Mouse (Mus musculus): ENCODE measurements around the gene Zswim8. TPM values are rescaled to one million over a fixed set of nuclear protein-coding genes. Genes with fewer than 3 reads are reported as not detected.

Gene Zswim8
- total and polyA plus RNA-seq, 2 experiments, result 11.4 to 95.0 TPM

DNA sequence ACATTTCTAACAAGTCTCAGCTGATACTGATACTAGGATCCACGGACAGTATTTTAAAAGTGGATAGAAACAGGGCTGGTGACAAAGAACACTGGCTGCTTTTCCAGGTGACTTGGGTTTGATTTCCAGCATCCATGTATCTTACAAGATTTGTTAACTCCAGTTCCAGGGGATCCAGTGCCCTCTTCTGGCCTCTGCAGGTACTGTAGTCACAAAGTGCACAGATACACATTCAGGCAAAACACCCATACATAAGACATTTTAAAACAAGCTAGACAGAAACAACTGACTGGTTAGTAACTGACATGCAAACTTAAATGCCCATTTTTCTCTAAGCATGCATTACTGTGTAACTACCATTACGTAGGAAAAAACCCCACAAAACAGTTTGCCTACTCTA, 34.4 kb upstream of the Zswim8 start:
- 92% methylated on average over 2 of the region's 2 CpGs for WGBS
- H3K4me1 ChIP-seq (ENCODE audit: control insufficient read depth, insufficient read depth, low read length), result peaks cover 17% of the 10 kb centered on the region
- TF ChIP-seq CTCF (IDR thresholded peaks at IDR 0.05; ENCODE audit: low read depth, low read length), result peak; percentile 47
- TF ChIP-seq POLR2A (IDR thresholded peaks at IDR 0.05; ENCODE audit: extremely low read depth, insufficient read depth, low read length), result no peak
- no peak overlapping the region for H3K4me3 ChIP-seq (ENCODE audit: insufficient read depth, low read depth, low read length)
- H3K27ac ChIP-seq (replicated peaks; ENCODE audit: insufficient read depth, low read depth, low read length), result peak overlapping the region; percentile 82
- peaks cover 10% of the 10 kb centered on the region for H3K79me2 ChIP-seq (ENCODE audit: control insufficient read depth, insufficient read depth, low read length)
- no peaks in the 10 kb centered on the region for H3K27me3 ChIP-seq (ENCODE audit: control insufficient read depth, insufficient read depth, low read length)
- peaks cover 13% of the 10 kb centered on the region for H3K36me3 ChIP-seq (ENCODE audit: control insufficient read depth, insufficient read depth, low read length)
- DNase-seq (ENCODE audit: extremely low read depth, low read depth, low spot score), result peak; percentile 57
- no peak overlapping the region for H3K9ac ChIP-seq (ENCODE audit: low read depth, low read length)

DNA sequence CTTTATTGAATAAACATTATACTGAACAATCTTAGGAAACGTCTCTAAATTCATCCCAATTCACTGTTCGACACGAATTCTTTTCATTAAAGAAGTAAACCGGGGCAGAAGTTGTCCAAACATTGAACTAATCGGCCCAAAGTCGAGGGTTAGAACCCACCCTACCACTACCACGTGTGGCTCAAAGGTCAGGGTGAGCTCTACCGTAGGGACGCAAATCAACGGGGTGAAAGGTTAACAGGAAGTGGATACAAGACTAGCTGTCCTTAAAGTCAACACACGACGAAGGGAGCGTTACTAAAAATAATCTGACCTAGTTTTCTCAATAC, 33.7 kb upstream of the Zswim8 start:
- DNase-seq (ENCODE audit: extremely low read depth, low read depth, low spot score), result peak; percentile 98
- WGBS, result 3% methylated on average over 13 of the region's 13 CpGs
- Histone ChIP-seq H3K9ac (ENCODE audit: low read depth, low read length) (no peak overlapping the region), H3K79me2 (ENCODE audit: control insufficient read depth, insufficient read depth, low read length) (peaks cover 11% of the 10 kb centered on the region), H3K36me3 (ENCODE audit: control insufficient read depth, insufficient read depth, low read length) (peaks cover 18% of the 10 kb centered on the region), H3K4me3 (ENCODE audit: insufficient read depth, low read depth, low read length) (peak overlapping the region; percentile 12; the same call in 1 of the 2 replicates), H3K27ac (replicated peaks; ENCODE audit: insufficient read depth, low read depth, low read length) (0 out of 2 replicates have a peak overlapping the region, but pooled peaks have one; percentile 4), H3K27me3 (ENCODE audit: control insufficient read depth, insufficient read depth, low read length) (no peaks in the 10 kb centered on the region), H3K4me1 (ENCODE audit: control insufficient read depth, insufficient read depth, low read length) (peaks cover 23% of the 10 kb centered on the region)
- TF ChIP-seq POLR2A (IDR thresholded peaks at IDR 0.05; ENCODE audit: extremely low read depth, insufficient read depth, low read length) (no peak), CTCF (IDR thresholded peaks at IDR 0.05; ENCODE audit: low read depth, low read length) (no peak)

DNA sequence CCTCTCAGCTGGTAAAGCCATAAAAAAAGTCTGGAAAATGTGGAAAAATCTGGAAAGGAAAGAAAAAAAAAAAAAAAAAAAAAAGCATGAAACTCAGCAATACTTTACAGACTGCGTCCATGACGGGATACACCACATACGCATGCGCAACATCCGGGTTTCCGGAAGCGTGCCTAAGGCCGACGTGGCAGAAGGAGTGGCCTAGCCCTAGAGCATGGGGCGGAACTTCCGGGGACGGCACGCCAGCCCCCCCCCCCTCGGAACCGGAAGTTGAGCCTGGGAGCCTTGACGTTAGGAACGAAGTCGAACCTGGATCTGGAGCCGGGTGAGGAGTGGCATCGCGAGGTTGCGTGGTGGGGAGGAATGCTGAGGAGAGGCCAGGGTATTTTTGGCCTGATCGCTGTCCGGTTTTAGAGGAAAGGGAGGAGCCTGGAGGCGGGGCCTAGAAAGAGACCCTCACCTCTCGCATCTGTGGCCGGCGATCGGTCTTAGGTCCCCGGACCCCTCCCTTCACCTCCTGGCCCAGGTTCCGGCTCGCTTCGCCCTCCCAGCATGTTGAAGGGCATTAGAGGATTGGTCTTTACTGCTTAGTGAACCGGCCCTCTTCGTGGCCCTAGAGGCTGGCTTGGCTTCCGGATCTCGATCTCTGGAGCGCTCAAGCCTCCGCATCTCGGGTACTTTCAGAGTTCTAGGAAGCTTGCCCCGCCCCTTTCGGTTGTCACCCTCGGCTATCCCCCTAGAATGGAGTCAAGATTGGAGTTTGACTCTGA, 33.1 kb upstream of the Zswim8 start, which contains the start of gene Sec24c:
Sec24c (plus strand) TSS at position 245 of the 770 bp plus-strand sequence.
- peaks cover 16% of the 10 kb centered on the region for H3K79me2 ChIP-seq (ENCODE audit: control insufficient read depth, insufficient read depth, low read length)
- peak; percentile 94 for DNase-seq (ENCODE audit: extremely low read depth, low read depth, low spot score)
- no peaks in the 10 kb centered on the region for H3K27me3 ChIP-seq (ENCODE audit: control insufficient read depth, insufficient read depth, low read length)
- TF ChIP-seq CTCF (IDR thresholded peaks at IDR 0.05; ENCODE audit: low read depth, low read length) (no peak), POLR2A (IDR thresholded peaks at IDR 0.05; ENCODE audit: extremely low read depth, insufficient read depth, low read length) (peak; percentile 46; the same call in 1 of the 2 replicates)
- H3K4me3 ChIP-seq (ENCODE audit: insufficient read depth, low read depth, low read length), result peak within 1 kb of the TSS; percentile 87
- peak within 1 kb of the TSS; percentile 93 for H3K27ac ChIP-seq (replicated peaks; ENCODE audit: insufficient read depth, low read depth, low read length)
- peaks cover 23% of the 10 kb centered on the region for H3K36me3 ChIP-seq (ENCODE audit: control insufficient read depth, insufficient read depth, low read length)
- WGBS, result under 1% methylated on average over 43 of the region's 43 CpGs
- H3K9ac ChIP-seq (ENCODE audit: low read depth, low read length), result peak within 1 kb of the TSS; percentile 87
- peaks cover 24% of the 10 kb centered on the region for H3K4me1 ChIP-seq (ENCODE audit: control insufficient read depth, insufficient read depth, low read length)

DNA sequence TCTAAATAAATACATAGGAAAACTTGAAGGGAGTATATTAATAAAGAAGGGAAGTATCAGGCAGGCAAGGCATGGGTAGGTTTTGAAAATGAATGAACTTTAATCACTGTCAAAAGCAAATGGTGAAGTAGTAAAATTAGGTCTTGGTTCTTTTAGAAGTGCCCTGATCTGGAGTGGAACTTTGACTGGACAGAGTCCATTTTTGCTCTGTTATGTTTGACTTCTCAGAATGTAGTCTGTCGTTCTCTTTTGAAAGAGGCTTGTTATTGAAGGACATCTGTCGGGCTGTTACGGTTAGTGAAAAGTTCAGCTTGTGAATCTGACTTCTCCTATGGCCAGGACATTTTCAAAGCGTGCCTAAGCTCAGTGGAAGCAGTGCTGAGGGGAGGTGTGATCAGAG, 29.4 kb upstream of the Zswim8 start:
- Histone ChIP-seq H3K36me3 (ENCODE audit: control insufficient read depth, insufficient read depth, low read length) (peaks cover 46% of the 10 kb centered on the region), H3K4me3 (ENCODE audit: insufficient read depth, low read depth, low read length) (peak overlapping the region; percentile 25; the same call in 1 of the 2 replicates), H3K27me3 (ENCODE audit: control insufficient read depth, insufficient read depth, low read length) (no peaks in the 10 kb centered on the region), H3K4me1 (ENCODE audit: control insufficient read depth, insufficient read depth, low read length) (peaks cover 26% of the 10 kb centered on the region), H3K79me2 (ENCODE audit: control insufficient read depth, insufficient read depth, low read length) (peaks cover 25% of the 10 kb centered on the region), H3K9ac (ENCODE audit: low read depth, low read length) (peak overlapping the region; percentile 64), H3K27ac (replicated peaks; ENCODE audit: insufficient read depth, low read depth, low read length) (peak overlapping the region; percentile 95)
- TF ChIP-seq POLR2A (IDR thresholded peaks at IDR 0.05; ENCODE audit: extremely low read depth, insufficient read depth, low read length) (no peak), CTCF (IDR thresholded peaks at IDR 0.05; ENCODE audit: low read depth, low read length) (no peak)
- 22% methylated on average over 4 of the region's 4 CpGs for WGBS
- peak; percentile 89 for DNase-seq (ENCODE audit: extremely low read depth, low read depth, low spot score)

DNA sequence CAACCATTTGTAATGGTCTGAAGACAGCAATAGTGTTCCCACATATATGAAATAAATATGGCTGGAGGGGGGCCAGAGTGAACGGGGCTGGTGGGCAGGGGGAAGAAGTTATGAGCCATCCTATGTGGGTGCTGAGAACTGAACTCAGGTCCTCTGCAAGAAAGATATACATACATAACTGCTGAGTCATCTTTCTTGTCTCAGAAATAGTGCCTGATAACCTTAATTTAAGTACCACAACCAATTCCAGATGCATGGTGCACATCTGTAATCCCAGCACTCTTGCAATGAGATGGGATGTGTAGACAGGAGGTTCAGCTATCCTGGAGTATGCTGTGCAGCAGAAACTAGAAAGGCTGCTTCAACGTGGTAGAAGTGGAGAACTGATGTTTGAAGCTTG, 25.6 kb upstream of the Zswim8 start:
- no peak for TF ChIP-seq POLR2A (IDR thresholded peaks at IDR 0.05; ENCODE audit: extremely low read depth, insufficient read depth, low read length)
- no peak for TF ChIP-seq CTCF (IDR thresholded peaks at IDR 0.05; ENCODE audit: low read depth, low read length)
- 69% methylated on average over 2 of the region's 2 CpGs for WGBS

DNA sequence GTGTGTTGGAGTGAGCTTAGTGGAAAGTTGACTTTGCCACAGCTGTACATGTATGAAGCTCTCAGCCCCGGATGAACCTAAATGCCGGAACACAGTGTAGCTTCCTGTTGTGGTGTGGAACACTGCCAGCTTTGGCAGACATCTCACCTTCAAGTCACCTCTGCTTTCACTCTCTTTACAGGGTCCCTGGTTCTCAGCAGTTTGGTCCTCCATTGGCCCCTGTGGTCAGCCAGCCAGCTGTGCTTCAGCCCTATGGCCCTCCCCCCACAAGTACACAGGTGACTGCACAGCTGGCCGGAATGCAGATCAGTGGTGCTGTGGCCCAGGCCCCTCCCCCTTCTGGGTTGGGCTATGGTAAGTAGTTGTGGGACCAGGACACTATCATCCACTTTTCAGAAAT, 24.9 kb upstream of the Zswim8 start:
- peak; percentile 35 for DNase-seq (ENCODE audit: extremely low read depth, low read depth, low spot score)
- WGBS, result 26% methylated on average over 3 of the region's 3 CpGs
- H3K36me3 ChIP-seq (ENCODE audit: control insufficient read depth, insufficient read depth, low read length), result peaks cover 76% of the 10 kb centered on the region

More for the DNA sequence above, 25.6 kb upstream of the Zswim8 start:
- Histone ChIP-seq H3K36me3 (ENCODE audit: control insufficient read depth, insufficient read depth, low read length) (peaks cover 71% of the 10 kb centered on the region), H3K4me3 (ENCODE audit: insufficient read depth, low read depth, low read length) (no peak overlapping the region), H3K9ac (ENCODE audit: low read depth, low read length) (no peak overlapping the region), H3K79me2 (ENCODE audit: control insufficient read depth, insufficient read depth, low read length) (peaks cover 25% of the 10 kb centered on the region), H3K27me3 (ENCODE audit: control insufficient read depth, insufficient read depth, low read length) (no peaks in the 10 kb centered on the region), H3K27ac (replicated peaks; ENCODE audit: insufficient read depth, low read depth, low read length) (no peak overlapping the region), H3K4me1 (ENCODE audit: control insufficient read depth, insufficient read depth, low read length) (peaks cover 16% of the 10 kb centered on the region)
- DNase-seq (ENCODE audit: extremely low read depth, low read depth, low spot score), result no peak

More for the DNA sequence above, 24.9 kb upstream of the Zswim8 start:
- H3K27ac ChIP-seq (replicated peaks; ENCODE audit: insufficient read depth, low read depth, low read length), result 0 out of 2 replicates have a peak overlapping the region, but pooled peaks have one; percentile 13
- peaks cover 25% of the 10 kb centered on the region for H3K79me2 ChIP-seq (ENCODE audit: control insufficient read depth, insufficient read depth, low read length)
- no peak overlapping the region for H3K9ac ChIP-seq (ENCODE audit: low read depth, low read length)
- peaks cover 13% of the 10 kb centered on the region for H3K4me1 ChIP-seq (ENCODE audit: control insufficient read depth, insufficient read depth, low read length)
- no peak overlapping the region for H3K4me3 ChIP-seq (ENCODE audit: insufficient read depth, low read depth, low read length)
- no peaks in the 10 kb centered on the region for H3K27me3 ChIP-seq (ENCODE audit: control insufficient read depth, insufficient read depth, low read length)
- no peak for TF ChIP-seq POLR2A (IDR thresholded peaks at IDR 0.05; ENCODE audit: extremely low read depth, insufficient read depth, low read length)
- no peak for TF ChIP-seq CTCF (IDR thresholded peaks at IDR 0.05; ENCODE audit: low read depth, low read length)

Data from liver, adult 2 months (tissue).